Mouse (Mus musculus) midbrain, embryonic 11.5 days (tissue): ENCODE results near the gene Cyp4a12b. TPM values are rescaled to one million over a fixed set of nuclear protein-coding genes. Genes with fewer than 3 reads are reported as not detected.

Experiments used
- ATAC-seq: fragments of 200-750 bp; cut with Nextera tagmentation; 2 replicates; pipeline ENCODE4 v1.8.0; 2017; ENCODE audit warnings: moderate TSS enrichment, moderate library complexity; ENCODE audit not compliant: low FRiP score
- DNase-seq: peaks from one replicate; pipeline ENCODE4 v3.0.0; 2015; ENCODE audit warnings: low spot score; ENCODE audit errors: missing footprints
- H3K27ac ChIP-seq: fragments of 300-500 bp; sonication (generic); 2 replicates; pipeline ENCODE4 v1.5.1; 2014; ENCODE audit warnings: low read depth, low read length
- H3K27me3 ChIP-seq: fragments of 300-500 bp; sonication (generic); 2 replicates; pipeline ENCODE4 v1.6.1; 2014; ENCODE audit warnings: mild to moderate bottlenecking, low read length, moderate library complexity, mixed read lengths; ENCODE audit not compliant: control insufficient read depth, insufficient read depth
- H3K36me3 ChIP-seq: fragments of 300-500 bp; sonication (generic); 2 replicates; pipeline ENCODE4 v1.6.1; 2014; ENCODE audit warnings: mild to moderate bottlenecking, low read length, moderate library complexity, mixed read lengths; ENCODE audit not compliant: control insufficient read depth, insufficient read depth
- H3K4me1 ChIP-seq: fragments of 300-500 bp; sonication (generic); 2 replicates; pipeline ENCODE4 v1.6.1; 2014; ENCODE audit warnings: low read length; ENCODE audit not compliant: control insufficient read depth, insufficient read depth
- H3K4me2 ChIP-seq: fragments of 300-500 bp; sonication (generic); 2 replicates; pipeline ENCODE4 v1.6.1; 2014; ENCODE audit warnings: mild to moderate bottlenecking, moderate library complexity
- H3K4me3 ChIP-seq: fragments of 300-500 bp; sonication (generic); 2 replicates; pipeline ENCODE4 v1.5.1; 2014; ENCODE audit warnings: low read depth, low read length
- H3K9ac ChIP-seq: fragments of 300-500 bp; sonication (generic); 2 replicates; pipeline ENCODE4 v1.6.1; 2014; ENCODE audit warnings: low read length
- H3K9me3 ChIP-seq: fragments of 300-500 bp; sonication (generic); 2 replicates; pipeline ENCODE4 v1.6.1; 2016; ENCODE audit warnings: low read length; ENCODE audit not compliant: control insufficient read depth
- WGBS: fragments of 180-500 bp; shearing (Covaris S2); extraction: QIAGEN DNeasy Blood & Tissue Kit; methylation state at CpG from one replicate; pipeline ENCODE4 v1.1.7; 2014; 5-methylcytosine and 5-hydroxymethylcytosine counted together
- polyA plus RNA-seq: library from polyadenylated mRNA; unstranded; fragments of >200 nt; fragmentation: Nextera tagmentation; extraction: Ambion mirVana; gene quantifications from 2 replicates; pipeline ENCODE4 v1.2.1, GENCODE M21; 2014

Cyp4a12b gene
- polyA plus RNA-seq, 1 experiment from 2014 or later, result not detected

- H3K4me3 ChIP-seq, result no peak overlapping the region
- no peaks in the 10 kb centered on the region for H3K4me1 ChIP-seq
- no peak for ATAC-seq
- H3K9me3 ChIP-seq, result no peaks in the 10 kb centered on the region
- H3K36me3 ChIP-seq, result no peaks in the 10 kb centered on the region
- no peak overlapping the region for H3K9ac ChIP-seq
- no peak overlapping the region for H3K4me2 ChIP-seq
- H3K27ac ChIP-seq, result no peak overlapping the region
- WGBS, result 75% methylated on average over 6 of the region's 6 CpGs
- H3K27me3 ChIP-seq, result no peaks in the 10 kb centered on the region
- no peak for DNase-seq
These were observed 69.7 kb downstream of the Cyp4a12b start for GRCm38 (mm10) chr4:115481006-115481652.

Other genes with a start within 250 kb of the Cyp4a12b start
- gene Cyp4a29, start 169.5 kb upstream of the Cyp4a12b start, polyA plus RNA-seq, result not detected in 2 replicates
- not detected in 2 replicates for gene Cyp4a12a, start 112.6 kb upstream of the Cyp4a12b start, polyA plus RNA-seq
- not detected in 2 replicates for gene Cyp4a30b, start 41.0 kb downstream of the Cyp4a12b start, polyA plus RNA-seq
- not detected in 2 replicates for gene Cyp4a14, start 84.5 kb downstream of the Cyp4a12b start, polyA plus RNA-seq
- not detected in 2 replicates for gene Cyp4a10, start 106.6 kb downstream of the Cyp4a12b start, polyA plus RNA-seq
- not detected in 2 replicates for gene Cyp4a31, start 152.0 kb downstream of the Cyp4a12b start, polyA plus RNA-seq
- gene Cyp4a32, start 189.3 kb downstream of the Cyp4a12b start, polyA plus RNA-seq, result not detected in 2 replicates
- gene Cyp4b1, start 236.1 kb downstream of the Cyp4a12b start, polyA plus RNA-seq, result 0.12 TPM in 1 of 2 replicates, not detected in the other